Mouse (Mus musculus): Measurements from ENCODE around the gene Klc1. TPM values are rescaled to one million over a fixed set of nuclear protein-coding genes. Genes with fewer than 3 reads are reported as not detected.
A peak's percentile ranks its signal among the peaks of the same experiment; 100 is the strongest.

The Klc1 gene
- polyA plus RNA-seq, 1 experiment from 2014 or later, result 430 TPM

GRCm38 (mm10) chr12:111762620-111763280 lies 4.1 kb downstream of the Klc1 start:
- no peaks in the 10 kb centered on the region for H3K27me3 ChIP-seq
- H3K36me3 ChIP-seq, result peaks cover 8% of the 10 kb centered on the region; the same call in 1 of the 2 replicates
- peaks cover 62% of the 10 kb centered on the region for H3K4me1 ChIP-seq
- WGBS, result 90% methylated on average over 13 of the region's 13 CpGs
- no peak overlapping the region for H3K9ac ChIP-seq
- H3K4me3 ChIP-seq, result no peak overlapping the region
- no peak overlapping the region for H3K4me2 ChIP-seq (replicated peaks)
- ATAC-seq (ENCODE audit: low FRiP score), result no peak
- no peaks in the 10 kb centered on the region for H3K9me3 ChIP-seq (replicated peaks)
- H3K27ac ChIP-seq, result no peak overlapping the region

- Histone ChIP-seq H3K27ac (peak overlapping the region; percentile 44), H3K27me3 (no peaks in the 10 kb centered on the region), H3K4me2 (replicated peaks) (peak overlapping the region; percentile 26), H3K9ac (0 out of 2 replicates have a peak overlapping the region, but pooled peaks have one; percentile 23), H3K4me1 (peaks cover 48% of the 10 kb centered on the region), H3K9me3 (replicated peaks) (no peaks in the 10 kb centered on the region), H3K4me3 (no peak overlapping the region), H3K36me3 (peaks cover 8% of the 10 kb centered on the region; the same call in 1 of the 2 replicates)
- peak; percentile 51 for ATAC-seq (ENCODE audit: low FRiP score)
- WGBS, result 25% methylated on average over 16 of the region's 16 CpGs
Measured at GRCm38 (mm10) chr12:111766313-111767236, 7.9 kb downstream of the Klc1 start.

- 89% methylated on average over 10 of the region's 10 CpGs for WGBS
- H3K27me3 ChIP-seq, result no peaks in the 10 kb centered on the region
- H3K4me2 ChIP-seq (replicated peaks), result no peak overlapping the region
- peaks cover 33% of the 10 kb centered on the region for H3K4me1 ChIP-seq
- no peak overlapping the region for H3K4me3 ChIP-seq
- no peak for ATAC-seq (ENCODE audit: low FRiP score)
- no peak overlapping the region for H3K9ac ChIP-seq
- H3K9me3 ChIP-seq (replicated peaks), result no peaks in the 10 kb centered on the region
- no peak overlapping the region for H3K27ac ChIP-seq
- peaks cover 18% of the 10 kb centered on the region for H3K36me3 ChIP-seq
Measured at GRCm38 (mm10) chr12:111768322-111768928, 9.8 kb downstream of the Klc1 start.

- 40% methylated on average over 10 of the region's 10 CpGs for WGBS
- no peaks in the 10 kb centered on the region for H3K27me3 ChIP-seq
- ATAC-seq (ENCODE audit: low FRiP score), result no peak
- no peak overlapping the region for H3K9ac ChIP-seq
- H3K36me3 ChIP-seq, result peaks cover 27% of the 10 kb centered on the region
- H3K27ac ChIP-seq, result peak overlapping the region; percentile 52; the same call in 1 of the 2 replicates
- no peaks in the 10 kb centered on the region for H3K9me3 ChIP-seq (replicated peaks)
- peaks cover 33% of the 10 kb centered on the region for H3K4me1 ChIP-seq
- no peak overlapping the region for H3K4me3 ChIP-seq
- H3K4me2 ChIP-seq (replicated peaks), result 0 out of 2 replicates have a peak overlapping the region, but pooled peaks have one; percentile 0
Measured at GRCm38 (mm10) chr12:111769306-111769705, 10.7 kb downstream of the Klc1 start.

- ATAC-seq (ENCODE audit: low FRiP score), result no peak
Measured at GRCm38 (mm10) chr12:111769816-111770577, 11.3 kb downstream of the Klc1 start.

GRCm38 (mm10) chr12:111770651-111771050 lies 12.0 kb downstream of the Klc1 start:
- no peak for ATAC-seq (ENCODE audit: low FRiP score)
- H3K36me3 ChIP-seq, result peaks cover 40% of the 10 kb centered on the region
- H3K27ac ChIP-seq, result no peak overlapping the region
- peaks cover 38% of the 10 kb centered on the region for H3K4me1 ChIP-seq
- no peaks in the 10 kb centered on the region for H3K9me3 ChIP-seq (replicated peaks)
- H3K4me2 ChIP-seq (replicated peaks), result no peak overlapping the region
- no peak overlapping the region for H3K9ac ChIP-seq
- H3K4me3 ChIP-seq, result no peak overlapping the region
- H3K27me3 ChIP-seq, result no peaks in the 10 kb centered on the region
- 92% methylated on average over 10 of the region's 10 CpGs for WGBS

More at GRCm38 (mm10) chr12:111769816-111770577, 11.3 kb downstream of the Klc1 start:
- H3K9me3 ChIP-seq (replicated peaks), result no peaks in the 10 kb centered on the region
- no peak overlapping the region for H3K9ac ChIP-seq
- peak overlapping the region; percentile 52; the same call in 1 of the 2 replicates for H3K27ac ChIP-seq
- H3K27me3 ChIP-seq, result no peaks in the 10 kb centered on the region
- no peak overlapping the region for H3K4me3 ChIP-seq
- H3K36me3 ChIP-seq, result peaks cover 34% of the 10 kb centered on the region
- H3K4me2 ChIP-seq (replicated peaks), result 0 out of 2 replicates have a peak overlapping the region, but pooled peaks have one; percentile 0
- H3K4me1 ChIP-seq, result peaks cover 38% of the 10 kb centered on the region
- 67% methylated on average over 8 of the region's 9 CpGs for WGBS

GRCm38 (mm10) chr12:111774156-111774555 lies 15.5 kb downstream of the Klc1 start:
- H3K9me3 ChIP-seq (replicated peaks), result no peaks in the 10 kb centered on the region; the same call in 1 of the 2 replicates
- no peak overlapping the region for H3K4me3 ChIP-seq
- 0 out of 2 replicates have a peak overlapping the region, but pooled peaks have one; percentile 5 for H3K27ac ChIP-seq
- 93% methylated on average over 16 of the region's 16 CpGs for WGBS
- peaks cover 16% of the 10 kb centered on the region for H3K4me1 ChIP-seq
- no peak for ATAC-seq (ENCODE audit: low FRiP score)
- peaks cover 74% of the 10 kb centered on the region for H3K36me3 ChIP-seq
- H3K9ac ChIP-seq, result no peak overlapping the region
- H3K4me2 ChIP-seq (replicated peaks), result no peak overlapping the region
- H3K27me3 ChIP-seq, result no peaks in the 10 kb centered on the region

GRCm38 (mm10) chr12:111774845-111775244 lies 16.2 kb downstream of the Klc1 start:
- Histone ChIP-seq H3K27me3 (no peaks in the 10 kb centered on the region), H3K9ac (0 out of 2 replicates have a peak overlapping the region, but pooled peaks have one; percentile 14), H3K4me2 (replicated peaks) (no peak overlapping the region), H3K4me3 (no peak overlapping the region), H3K27ac (0 out of 2 replicates have a peak overlapping the region, but pooled peaks have one; percentile 5), H3K36me3 (peaks cover 81% of the 10 kb centered on the region), H3K9me3 (replicated peaks) (no peaks in the 10 kb centered on the region; the same call in 1 of the 2 replicates), H3K4me1 (peaks cover 9% of the 10 kb centered on the region)
- 0 out of 2 replicates have a peak, but pooled peaks have one; percentile 32 for ATAC-seq (ENCODE audit: low FRiP score)
- WGBS, result 65% methylated on average over 15 of the region's 15 CpGs

GRCm38 (mm10) chr12:111777919-111778318 lies 19.3 kb downstream of the Klc1 start:
- Histone ChIP-seq H3K9me3 (replicated peaks) (no peaks in the 10 kb centered on the region; the same call in 1 of the 2 replicates), H3K9ac (no peak overlapping the region), H3K4me1 (peaks cover 7% of the 10 kb centered on the region; the same call in 1 of the 2 replicates), H3K4me3 (no peak overlapping the region), H3K4me2 (replicated peaks) (no peak overlapping the region), H3K27me3 (no peaks in the 10 kb centered on the region), H3K27ac (no peak overlapping the region), H3K36me3 (peaks cover 98% of the 10 kb centered on the region)
- no peak for ATAC-seq (ENCODE audit: low FRiP score)
- WGBS, result 96% methylated on average over 13 of the region's 13 CpGs

- 90% methylated on average over 1 of the region's 1 CpGs for WGBS
- H3K4me2 ChIP-seq (replicated peaks), result no peak overlapping the region
- H3K4me1 ChIP-seq, result peaks cover 6% of the 10 kb centered on the region; the same call in 1 of the 2 replicates
- H3K9ac ChIP-seq, result no peak overlapping the region
- no peaks in the 10 kb centered on the region for H3K27me3 ChIP-seq
- no peak for ATAC-seq (ENCODE audit: low FRiP score)
- H3K27ac ChIP-seq, result no peak overlapping the region
- peaks cover 97% of the 10 kb centered on the region for H3K36me3 ChIP-seq
- H3K9me3 ChIP-seq (replicated peaks), result no peaks in the 10 kb centered on the region; the same call in 1 of the 2 replicates
- H3K4me3 ChIP-seq, result no peak overlapping the region
Measured at GRCm38 (mm10) chr12:111779544-111779943, 20.9 kb downstream of the Klc1 start.

- no peaks in the 10 kb centered on the region for H3K4me1 ChIP-seq
- no peak overlapping the region for H3K4me3 ChIP-seq
- no peak overlapping the region for H3K27ac ChIP-seq
- H3K27me3 ChIP-seq, result no peaks in the 10 kb centered on the region
- H3K9ac ChIP-seq, result no peak overlapping the region
- no peak overlapping the region for H3K4me2 ChIP-seq (replicated peaks)
- WGBS, result 76% methylated on average over 15 of the region's 15 CpGs
- no peak for ATAC-seq (ENCODE audit: low FRiP score)
- no peaks in the 10 kb centered on the region for H3K9me3 ChIP-seq (replicated peaks)
- H3K36me3 ChIP-seq, result peaks cover 98% of the 10 kb centered on the region
Measured at GRCm38 (mm10) chr12:111785174-111785573, 26.5 kb downstream of the Klc1 start.
